Mouse (Mus musculus) embryonic fibroblast, embryonic 13.5 days (primary cell): ENCODE measurements around the gene H2-M10.5.
"Not testable (repeated sequence)": the region's sequence is repeated elsewhere in the genome, so short reads cannot be mapped to it uniquely, and the experiment has no call there.

Experiments used
- CTCF ChIP-seq: IDR thresholded peaks from 2 replicates; pipeline ENCODE4 v1.5.1; 2011; ENCODE audit warnings: mild to moderate bottlenecking, control low read depth, low read length, moderate library complexity, borderline replicate concordance; ENCODE audit not compliant: insufficient read depth
- POLR2A ChIP-seq: IDR thresholded peaks from 2 replicates; pipeline ENCODE4 v1.6.1; 2011; ENCODE audit warnings: low read depth, mild to moderate bottlenecking, control low read depth, low read length, moderate library complexity

- TF ChIP-seq POLR2A, CTCF: not testable (repeated sequence)
These were observed 13.8 kb downstream of the H2-M10.5 start for GRCm38 (mm10) chr17:36786483-36786886.
